Mouse (Mus musculus): ENCODE results near the gene Setd1a. TPM values are rescaled to one million over a fixed set of nuclear protein-coding genes. Genes with fewer than 3 reads are reported as not detected.
A peak's percentile ranks its signal among the peaks of the same experiment; 100 is the strongest.

The Setd1a gene
- total and polyA plus RNA-seq, 2 experiments from 2014 or later = 7.5 to 7.6 TPM

DNA sequence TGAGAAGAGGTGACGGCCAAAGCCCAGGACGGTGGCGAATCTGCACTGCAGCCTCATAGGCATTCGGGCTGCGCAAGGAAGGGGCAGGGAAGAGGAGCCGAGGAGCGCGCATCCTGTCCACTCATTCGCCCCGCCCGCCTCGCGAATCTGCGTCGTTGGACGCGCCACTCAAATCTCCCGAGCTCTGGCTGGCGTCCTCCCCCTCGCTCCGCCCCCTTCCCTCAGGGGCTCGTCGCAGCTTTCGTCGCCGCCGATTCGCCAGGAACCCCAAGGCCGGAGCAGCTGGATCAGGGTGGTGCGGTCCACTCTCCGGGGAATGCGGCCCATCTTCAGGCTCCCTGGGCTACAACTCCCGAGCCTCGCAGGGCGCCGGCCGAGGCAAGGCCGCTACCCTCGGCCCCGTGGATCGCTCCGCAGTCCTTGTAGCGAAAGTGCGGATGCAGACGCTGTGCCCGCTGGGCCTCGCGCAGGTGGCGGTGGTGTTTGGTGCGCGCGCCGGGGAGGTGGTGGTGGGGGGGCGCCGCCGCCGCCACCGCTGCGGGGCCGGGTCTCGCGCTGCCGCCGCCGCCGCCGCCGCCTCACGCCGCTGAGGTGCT lies 506 bp downstream of the Setd1a start:
- H3K27me3 ChIP-seq (ENCODE audit: control insufficient read depth, insufficient read depth, low read length) = no peaks in the 10 kb centered on the region
- under 1% methylated on average over 54 of the region's 70 CpGs for WGBS
- peak overlapping the region; percentile 68 for H3K4me2 ChIP-seq (ENCODE audit: low read depth, low read length)
- ATAC-seq (ENCODE audit: insufficient read depth, low read depth) (peak; percentile 93), DNase-seq (ENCODE audit: low spot score) (peak; percentile 97)
- peak overlapping the region; percentile 94 for H3K9ac ChIP-seq (replicated peaks; ENCODE audit: low read depth, low read length)
- H3K9me3 ChIP-seq (replicated peaks; ENCODE audit: control insufficient read depth, low read length) = no peaks in the 10 kb centered on the region
- peak; percentile 22; the same call in 1 of the 2 replicates for TF ChIP-seq EP300 (IDR thresholded peaks at IDR 0.05; ENCODE audit: low read depth)
- no peak; the same call in 1 of the 2 replicates for TF ChIP-seq CTCF (IDR thresholded peaks at IDR 0.05; ENCODE audit: low read depth)
- peaks cover 3% of the 10 kb centered on the region; the same call in 1 of the 2 replicates for H3K4me1 ChIP-seq (ENCODE audit: control insufficient read depth, insufficient read depth)
- H3K36me3 ChIP-seq (replicated peaks; ENCODE audit: control insufficient read depth, insufficient read depth, low read length) = peaks cover 34% of the 10 kb centered on the region
- H3K4me3 ChIP-seq (ENCODE audit: low read depth, low read length) = peak overlapping the region; percentile 89
- H3K27ac ChIP-seq (ENCODE audit: low read depth) = peak overlapping the region; percentile 96

DNA sequence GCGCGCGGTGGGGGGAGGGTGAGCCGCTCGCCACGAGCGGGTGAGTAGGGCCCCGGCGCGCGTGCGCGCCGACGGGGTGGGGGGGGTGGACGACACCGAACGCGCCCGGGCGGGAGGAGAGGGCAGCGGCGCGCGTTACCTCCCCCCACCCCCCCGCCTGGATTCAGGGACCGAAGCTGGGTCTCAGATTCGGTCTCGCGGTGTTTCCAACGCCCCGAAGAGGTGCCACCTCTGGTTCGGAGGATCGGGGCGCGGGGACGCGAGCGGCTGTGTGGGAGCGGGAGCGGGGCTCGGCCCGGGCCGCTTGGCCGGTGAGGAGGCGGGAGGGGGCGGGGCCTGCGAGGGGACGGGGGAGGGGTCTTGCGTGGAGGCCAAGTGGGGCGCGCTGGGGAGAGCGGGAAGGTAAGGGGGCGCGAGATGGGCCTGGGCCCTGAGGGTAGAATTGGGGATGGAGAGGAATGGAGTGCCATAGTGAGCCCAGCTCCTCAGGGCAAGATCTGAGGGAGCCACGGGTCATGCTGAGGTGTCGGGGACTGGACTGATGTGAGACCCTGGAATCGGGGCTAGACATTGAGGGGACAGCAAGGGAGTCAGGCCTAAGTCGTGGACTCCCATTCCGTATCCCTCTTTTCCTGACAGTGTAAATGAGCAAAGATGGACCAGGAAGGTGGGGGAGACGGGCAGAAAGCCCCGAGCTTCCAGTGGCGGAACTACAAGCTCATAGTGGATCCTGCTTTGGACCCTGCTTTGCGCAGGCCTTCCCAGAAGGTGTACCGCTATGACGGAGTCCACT lies 1.2 kb downstream of the Setd1a start:
- no peaks in the 10 kb centered on the region for H3K27me3 ChIP-seq (ENCODE audit: control insufficient read depth, insufficient read depth, low read length)
- H3K9ac ChIP-seq (replicated peaks; ENCODE audit: low read depth, low read length) = peak overlapping the region; percentile 94
- peak overlapping the region; percentile 68 for H3K4me2 ChIP-seq (ENCODE audit: low read depth, low read length)
- 0 out of 2 replicates have a peak, but pooled peaks have one; percentile 3 for TF ChIP-seq EP300 (IDR thresholded peaks at IDR 0.05; ENCODE audit: low read depth)
- no peak for TF ChIP-seq CTCF (IDR thresholded peaks at IDR 0.05; ENCODE audit: low read depth)
- ATAC-seq (ENCODE audit: insufficient read depth, low read depth) (peak; percentile 19), DNase-seq (ENCODE audit: low spot score) (peak; percentile 26)
- WGBS = 3% methylated on average over 40 of the region's 66 CpGs
- peak overlapping the region; percentile 96 for H3K27ac ChIP-seq (ENCODE audit: low read depth)
- peak overlapping the region; percentile 89 for H3K4me3 ChIP-seq (ENCODE audit: low read depth, low read length)
- no peaks in the 10 kb centered on the region for H3K9me3 ChIP-seq (replicated peaks; ENCODE audit: control insufficient read depth, low read length)
- peaks cover 3% of the 10 kb centered on the region; the same call in 1 of the 2 replicates for H3K4me1 ChIP-seq (ENCODE audit: control insufficient read depth, insufficient read depth)
- peaks cover 41% of the 10 kb centered on the region for H3K36me3 ChIP-seq (replicated peaks; ENCODE audit: control insufficient read depth, insufficient read depth, low read length)

DNA sequence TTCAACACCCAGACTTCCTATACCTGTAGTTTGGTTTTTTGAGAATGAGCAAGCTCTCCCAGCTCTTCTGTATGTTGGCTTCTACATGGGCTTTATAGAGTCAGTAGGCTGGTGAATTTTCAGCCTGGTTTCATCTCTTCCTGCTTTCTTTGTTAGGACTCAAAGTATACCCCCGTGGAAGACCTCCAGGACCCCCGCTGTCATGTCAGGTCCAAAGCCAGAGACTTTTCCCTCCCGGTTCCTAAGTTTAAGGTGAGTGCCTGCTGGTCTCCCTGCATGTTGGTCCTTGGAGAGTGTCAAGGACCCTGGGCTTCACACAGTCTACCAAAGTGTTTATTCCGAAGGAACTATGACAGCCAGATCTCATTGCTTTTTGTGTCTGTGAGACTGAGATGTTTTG lies 1.9 kb downstream of the Setd1a start:
- no peak for TF ChIP-seq CTCF (IDR thresholded peaks at IDR 0.05; ENCODE audit: low read depth)
- no peak for TF ChIP-seq EP300 (IDR thresholded peaks at IDR 0.05; ENCODE audit: low read depth)
- Histone ChIP-seq H3K4me2 (ENCODE audit: low read depth, low read length) (peak overlapping the region; percentile 68), H3K27ac (ENCODE audit: low read depth) (no peak overlapping the region), H3K9ac (replicated peaks; ENCODE audit: low read depth, low read length) (peak overlapping the region; percentile 94), H3K4me1 (ENCODE audit: control insufficient read depth, insufficient read depth) (peaks cover 3% of the 10 kb centered on the region; the same call in 1 of the 2 replicates), H3K27me3 (ENCODE audit: control insufficient read depth, insufficient read depth, low read length) (no peaks in the 10 kb centered on the region), H3K9me3 (replicated peaks; ENCODE audit: control insufficient read depth, low read length) (no peaks in the 10 kb centered on the region), H3K36me3 (replicated peaks; ENCODE audit: control insufficient read depth, insufficient read depth, low read length) (peaks cover 45% of the 10 kb centered on the region), H3K4me3 (ENCODE audit: low read depth, low read length) (peak overlapping the region; percentile 89; the same call in 1 of the 2 replicates)
- no peak for ATAC-seq (ENCODE audit: insufficient read depth, low read depth)
- 70% methylated on average over 4 of the region's 4 CpGs for WGBS
- no peak for DNase-seq (ENCODE audit: low spot score)

DNA sequence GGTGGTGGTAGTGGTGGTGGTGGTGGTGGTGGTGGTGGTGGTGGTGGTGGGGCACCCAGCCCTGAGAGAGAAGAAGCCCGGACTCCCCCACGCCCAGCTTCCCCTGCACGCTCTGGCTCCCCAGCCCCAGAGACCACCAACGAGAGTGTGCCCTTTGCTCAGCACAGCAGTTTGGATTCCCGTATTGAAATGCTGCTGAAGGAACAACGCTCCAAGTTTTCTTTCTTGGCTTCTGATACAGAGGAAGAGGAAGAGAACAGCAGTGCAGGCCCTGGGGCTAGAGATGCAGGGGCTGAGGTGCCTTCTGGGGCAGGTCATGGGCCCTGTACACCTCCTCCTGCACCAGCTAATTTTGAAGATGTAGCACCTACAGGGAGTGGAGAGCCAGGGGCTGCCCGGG lies 8.8 kb downstream of the Setd1a start, which contains the start of gene Gm49388:
Gene Gm49388 (plus strand): TSS at position 301 of the 400 bp plus-strand sequence.
- no peak for TF ChIP-seq EP300 (IDR thresholded peaks at IDR 0.05; ENCODE audit: low read depth)
- TF ChIP-seq CTCF (IDR thresholded peaks at IDR 0.05; ENCODE audit: low read depth) = no peak
- no peaks in the 10 kb centered on the region for H3K27me3 ChIP-seq (ENCODE audit: control insufficient read depth, insufficient read depth, low read length)
- WGBS = 92% methylated on average over 7 of the region's 7 CpGs
- H3K9ac ChIP-seq (replicated peaks; ENCODE audit: low read depth, low read length) = no peak within 1 kb of the TSS
- H3K36me3 ChIP-seq (replicated peaks; ENCODE audit: control insufficient read depth, insufficient read depth, low read length) = peaks cover 97% of the 10 kb centered on the region
- H3K27ac ChIP-seq (ENCODE audit: low read depth) = no peak within 1 kb of the TSS
- DNase-seq (ENCODE audit: low spot score) = no peak
- H3K4me1 ChIP-seq (ENCODE audit: control insufficient read depth, insufficient read depth) = no peaks in the 10 kb centered on the region
- no peak within 1 kb of the TSS for H3K4me2 ChIP-seq (ENCODE audit: low read depth, low read length)
- no peak within 1 kb of the TSS for H3K4me3 ChIP-seq (ENCODE audit: low read depth, low read length)
- no peak for ATAC-seq (ENCODE audit: insufficient read depth, low read depth)
- H3K9me3 ChIP-seq (replicated peaks; ENCODE audit: control insufficient read depth, low read length) = no peaks in the 10 kb centered on the region

DNA sequence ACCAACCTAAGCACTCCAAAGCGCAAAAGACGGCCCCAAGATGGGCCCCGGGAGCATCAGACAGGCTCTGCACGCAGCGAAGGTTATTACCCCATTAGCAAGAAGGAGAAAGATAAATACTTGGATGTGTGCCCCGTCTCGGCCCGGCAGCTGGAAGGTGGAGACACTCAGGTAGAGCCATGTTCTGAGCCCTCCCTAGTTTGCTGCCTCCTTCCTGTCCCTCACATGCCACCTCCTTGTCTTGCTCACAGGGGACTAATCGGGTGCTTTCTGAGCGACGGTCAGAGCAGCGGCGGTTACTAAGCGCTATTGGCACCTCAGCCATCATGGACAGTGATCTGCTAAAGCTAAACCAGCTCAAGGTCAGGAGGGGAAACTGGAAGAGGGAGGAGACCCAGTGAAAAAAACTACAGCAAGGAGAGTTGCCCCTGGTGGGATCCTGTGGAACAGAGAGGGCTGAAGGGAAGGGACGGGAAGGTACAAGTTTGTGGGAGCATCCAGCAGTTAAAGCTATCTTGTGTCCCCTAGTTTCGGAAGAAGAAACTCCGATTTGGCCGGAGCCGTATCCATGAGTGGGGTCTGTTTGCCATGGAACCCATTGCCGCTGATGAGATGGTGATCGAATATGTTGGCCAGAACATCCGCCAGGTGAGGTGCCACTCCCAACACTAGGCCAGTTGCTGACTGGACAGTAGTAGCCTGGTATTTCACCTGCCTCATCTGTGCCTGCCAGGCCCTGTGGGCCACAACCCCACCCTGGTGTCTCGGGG lies 20.8 kb downstream of the Setd1a start:
- Histone ChIP-seq H3K9ac (replicated peaks; ENCODE audit: low read depth, low read length) (no peak overlapping the region), H3K36me3 (replicated peaks; ENCODE audit: control insufficient read depth, insufficient read depth, low read length) (peaks cover 74% of the 10 kb centered on the region), H3K4me1 (ENCODE audit: control insufficient read depth, insufficient read depth) (peaks cover 8% of the 10 kb centered on the region), H3K9me3 (replicated peaks; ENCODE audit: control insufficient read depth, low read length) (no peaks in the 10 kb centered on the region), H3K27me3 (ENCODE audit: control insufficient read depth, insufficient read depth, low read length) (no peaks in the 10 kb centered on the region), H3K4me3 (ENCODE audit: low read depth, low read length) (no peak overlapping the region), H3K27ac (ENCODE audit: low read depth) (no peak overlapping the region), H3K4me2 (ENCODE audit: low read depth, low read length) (no peak overlapping the region)
- TF ChIP-seq CTCF (IDR thresholded peaks at IDR 0.05; ENCODE audit: low read depth) = no peak
- no peak for TF ChIP-seq EP300 (IDR thresholded peaks at IDR 0.05; ENCODE audit: low read depth)
- 89% methylated on average over 23 of the region's 23 CpGs for WGBS
- DNase-seq (ENCODE audit: low spot score) (no peak), ATAC-seq (ENCODE audit: insufficient read depth, low read depth) (no peak)

Data from heart, postnatal 0 days (tissue).